Mouse (Mus musculus): ENCODE results near the gene Rangap1. TPM values are rescaled to one million over a fixed set of nuclear protein-coding genes. Genes with fewer than 3 reads are reported as not detected.

Rangap1 gene
- 167 TPM for polyA plus RNA-seq (2015; fragmentation: Illumina TruSeq; extraction: RNeasy Lipid Tissue Mini Kit (QIAGEN cat#74804); ENCODE audit: low read depth, low replicate concordance)

DNA sequence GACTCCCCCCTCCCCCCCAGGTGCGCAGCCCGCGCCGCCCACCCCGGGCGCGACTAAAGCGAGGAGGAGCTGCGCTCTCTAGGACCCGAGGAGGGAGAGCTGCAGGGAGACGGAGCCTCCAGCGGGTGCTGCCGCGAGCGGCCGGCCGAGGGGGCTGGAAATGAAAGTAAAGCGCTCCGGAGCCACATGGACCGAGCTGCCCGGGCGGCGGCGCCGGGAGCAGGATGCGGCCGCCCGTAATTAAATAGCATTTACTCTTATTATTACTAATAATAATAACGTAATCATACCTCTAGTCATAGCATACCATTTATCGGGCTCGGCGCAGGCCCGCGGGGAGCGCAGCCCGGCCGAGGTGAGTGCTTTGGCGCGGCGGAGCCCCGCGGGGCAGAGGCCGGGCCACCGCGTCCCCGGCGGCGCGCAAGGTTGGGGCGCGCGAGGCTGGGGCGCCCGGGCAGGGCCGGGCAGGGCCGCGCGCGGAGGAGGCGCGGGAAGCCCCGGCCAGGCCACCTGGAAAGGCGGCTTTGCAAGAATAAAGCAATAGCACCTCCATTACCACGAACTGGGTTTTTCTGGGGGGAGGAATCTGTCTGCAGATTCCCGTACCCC lies at the start of gene Rangap1, which contains the start of gene Zc3h7b:
Gene Rangap1 (minus strand): TSS at position 539 of the 609 bp plus-strand sequence.
Gene Zc3h7b (plus strand): TSS at position 66 of the 609 bp plus-strand sequence.

DNA sequence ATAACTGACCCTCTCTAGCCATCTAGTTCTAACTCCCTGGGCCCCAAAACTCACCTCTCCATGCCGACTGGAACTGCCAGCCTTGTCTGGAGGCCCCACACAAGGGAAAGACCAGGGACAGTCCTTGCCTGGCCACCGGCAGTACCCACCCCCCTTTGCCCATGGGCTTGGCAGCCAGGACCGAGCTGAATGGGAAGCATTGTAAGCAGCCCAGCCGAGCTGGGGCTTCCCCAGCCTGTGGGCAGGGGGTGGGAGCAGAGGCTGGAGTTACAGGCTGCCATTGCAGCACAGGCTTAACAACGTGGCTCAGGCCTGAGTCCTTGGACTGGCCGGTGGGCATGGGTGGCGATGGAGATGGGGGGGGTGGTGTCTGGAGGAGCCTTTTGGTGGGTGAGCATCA lies 48.2 kb downstream of the Rangap1 start, which contains the start of gene Chadl:
Gene Chadl (minus strand): TSS at position 113 of the 400 bp plus-strand sequence.

DNA sequence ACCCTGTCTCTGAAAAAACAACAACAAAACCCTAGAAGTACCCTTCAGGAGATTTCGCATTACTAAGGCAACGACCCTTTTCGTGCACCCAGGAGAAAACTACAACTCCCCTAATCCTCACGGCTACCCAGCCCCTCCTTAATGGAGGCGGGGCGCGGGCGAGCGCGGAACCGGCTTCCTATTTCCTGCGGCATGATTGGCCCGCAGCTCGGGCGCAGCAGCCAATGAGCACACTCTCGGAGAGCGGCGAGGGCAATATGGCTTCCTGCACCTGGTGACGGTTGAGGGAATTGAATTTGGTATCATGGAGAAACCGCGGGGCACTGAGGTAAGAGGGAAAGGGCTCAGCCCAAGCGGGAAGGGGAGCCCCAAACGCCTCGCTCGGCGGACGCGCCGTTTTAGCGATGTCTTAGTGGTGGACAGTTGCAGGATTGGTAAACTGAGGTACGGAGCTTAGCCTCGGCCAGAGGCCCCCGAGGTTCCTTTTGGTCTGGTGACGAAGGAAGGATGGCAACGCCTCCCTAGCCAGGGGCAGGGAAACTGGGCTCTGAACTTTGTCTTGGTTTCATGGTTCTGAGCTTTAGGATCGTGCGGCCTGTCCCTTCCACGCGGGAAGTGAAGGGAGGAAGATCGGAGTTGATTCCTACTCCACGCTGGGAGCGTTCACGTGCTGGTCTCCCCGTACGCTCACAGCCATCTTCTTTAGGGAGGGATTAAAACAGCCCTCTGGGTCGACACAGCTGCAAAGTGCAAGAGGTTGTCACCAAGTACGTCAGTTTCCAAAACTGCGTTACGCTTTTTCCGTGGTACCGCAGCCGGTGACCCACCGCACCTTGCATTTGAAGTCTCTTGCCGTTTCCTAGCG lies 81.4 kb downstream of the Rangap1 start, which contains the start of gene L3mbtl2:
Gene L3mbtl2 (plus strand): TSS at position 193 of the 865 bp plus-strand sequence.

Other genes starting within 250 kb of the Rangap1 start
- 22.1 TPM for gene Ep300, start 160.2 kb downstream of the Rangap1 start, polyA plus RNA-seq (2015; fragmentation: Illumina TruSeq; extraction: RNeasy Lipid Tissue Mini Kit (QIAGEN cat#74804); ENCODE audit: low read depth, low replicate concordance)
- 27.3 TPM for gene L3mbtl2, start 81.6 kb downstream of the Rangap1 start, polyA plus RNA-seq (2015; fragmentation: Illumina TruSeq; extraction: RNeasy Lipid Tissue Mini Kit (QIAGEN cat#74804); ENCODE audit: low read depth, low replicate concordance)
- 14.0 TPM for gene Chadl, start 48.2 kb downstream of the Rangap1 start, polyA plus RNA-seq (2015; fragmentation: Illumina TruSeq; extraction: RNeasy Lipid Tissue Mini Kit (QIAGEN cat#74804); ENCODE audit: low read depth, low replicate concordance)
- 78.6 TPM for gene Zc3h7b, start 473 bp downstream of the Rangap1 start, polyA plus RNA-seq (2015; fragmentation: Illumina TruSeq; extraction: RNeasy Lipid Tissue Mini Kit (QIAGEN cat#74804); ENCODE audit: low read depth, low replicate concordance)
- gene Tef, start 56.9 kb upstream of the Rangap1 start, polyA plus RNA-seq (2015; fragmentation: Illumina TruSeq; extraction: RNeasy Lipid Tissue Mini Kit (QIAGEN cat#74804); ENCODE audit: low read depth, low replicate concordance): 237 TPM
- 12.8 TPM for gene Tob2, start 113.3 kb upstream of the Rangap1 start, polyA plus RNA-seq (2015; fragmentation: Illumina TruSeq; extraction: RNeasy Lipid Tissue Mini Kit (QIAGEN cat#74804); ENCODE audit: low read depth, low replicate concordance)
- 53.3 TPM for gene Phf5a, start 126.4 kb upstream of the Rangap1 start, polyA plus RNA-seq (2015; fragmentation: Illumina TruSeq; extraction: RNeasy Lipid Tissue Mini Kit (QIAGEN cat#74804); ENCODE audit: low read depth, low replicate concordance)
- 459 TPM for gene Aco2, start 126.8 kb upstream of the Rangap1 start, polyA plus RNA-seq (2015; fragmentation: Illumina TruSeq; extraction: RNeasy Lipid Tissue Mini Kit (QIAGEN cat#74804); ENCODE audit: low read depth, low replicate concordance)
- 55.3 TPM for gene Polr3h, start 180.7 kb upstream of the Rangap1 start, polyA plus RNA-seq (2015; fragmentation: Illumina TruSeq; extraction: RNeasy Lipid Tissue Mini Kit (QIAGEN cat#74804); ENCODE audit: low read depth, low replicate concordance)
- 101 TPM for gene Csdc2, start 191.2 kb upstream of the Rangap1 start, polyA plus RNA-seq (2015; fragmentation: Illumina TruSeq; extraction: RNeasy Lipid Tissue Mini Kit (QIAGEN cat#74804); ENCODE audit: low read depth, low replicate concordance)
- 214 TPM for gene Pmm1, start 215.4 kb upstream of the Rangap1 start, polyA plus RNA-seq (2015; fragmentation: Illumina TruSeq; extraction: RNeasy Lipid Tissue Mini Kit (QIAGEN cat#74804); ENCODE audit: low read depth, low replicate concordance)
- not detected for gene 1700029P11Rik, start 235.0 kb upstream of the Rangap1 start, polyA plus RNA-seq (2015; fragmentation: Illumina TruSeq; extraction: RNeasy Lipid Tissue Mini Kit (QIAGEN cat#74804); ENCODE audit: low read depth, low replicate concordance)
- gene Xrcc6, start 242.3 kb upstream of the Rangap1 start, polyA plus RNA-seq (2015; fragmentation: Illumina TruSeq; extraction: RNeasy Lipid Tissue Mini Kit (QIAGEN cat#74804); ENCODE audit: low read depth, low replicate concordance): 28.4 TPM

Data from brain, adult 10 weeks (tissue).